Mouse (Mus musculus) spleen, adult 2 months (tissue): Measurements from ENCODE around the gene Tm9sf3. TPM values are rescaled to one million over a fixed set of nuclear protein-coding genes. Genes with fewer than 3 reads are reported as not detected.

Source experiments
- DNase-seq, 2 experiments: peaks; one replicate each; pipeline versions ENCODE4 v3.0.0 to v3.0.0-alpha.2; 2012 to 2021; ENCODE audit warnings: low spot score in 2 of 2, low read depth in 1 of 2
- H3K27ac ChIP-seq: fragments of 200-500 bp; 2 replicates; pipeline ENCODE4 v1.5.1; 2012; ENCODE audit warnings: low read length, inconsistent platforms; ENCODE audit not compliant: insufficient read depth
- H3K27me3 ChIP-seq: fragments of 200-500 bp; 2 replicates; pipeline ENCODE4 v1.6.1; 2012; ENCODE audit warnings: mild to moderate bottlenecking, moderate library complexity, low read length, inconsistent platforms; ENCODE audit not compliant: control insufficient read depth, insufficient read depth
- H3K36me3 ChIP-seq: fragments of 200-500 bp; 2 replicates; pipeline ENCODE4 v1.6.1; 2012; ENCODE audit warnings: mild to moderate bottlenecking, low read length, inconsistent platforms; ENCODE audit not compliant: control insufficient read depth, insufficient read depth
- H3K4me1 ChIP-seq: fragments of 200-500 bp; 2 replicates; pipeline ENCODE4 v1.6.1; 2011; ENCODE audit warnings: inconsistent platforms; ENCODE audit not compliant: control insufficient read depth, insufficient read depth, insufficient read length
- H3K4me3 ChIP-seq: fragments of 200-500 bp; 2 replicates; pipeline ENCODE4 v1.5.1; 2011; ENCODE audit warnings: mild to moderate bottlenecking, inconsistent platforms; ENCODE audit not compliant: insufficient read depth, insufficient read length; ENCODE audit errors: extremely low read depth
- CTCF ChIP-seq: fragments of 200-500 bp; IDR thresholded peaks from 2 replicates; pipeline ENCODE4 v1.5.1; 2011; ENCODE audit warnings: mild to moderate bottlenecking, inconsistent platforms; ENCODE audit not compliant: insufficient read depth, insufficient read length, insufficient replicate concordance; ENCODE audit errors: extremely low read depth
- POLR2A ChIP-seq: fragments of 200-500 bp; IDR thresholded peaks from 2 replicates; pipeline ENCODE4 v1.6.1; 2011; ENCODE audit warnings: low read depth, low read length, inconsistent platforms
- WGBS: fragments of 180-500 bp; shearing (Covaris S2); methylation state at CpG from one replicate; pipeline ENCODE4 v1.1.7; 2018; 5-methylcytosine and 5-hydroxymethylcytosine counted together
- polyA plus RNA-seq: library from polyadenylated mRNA; depleted of rRNA; stranded (reverse); fragments of >200 nt; gene quantifications from 2 replicates; pipeline ENCODE4 v1.2.3, GENCODE M21; 2012; rRNA removed

Gene Tm9sf3
- polyA plus RNA-seq, 1 experiment, result 23.8 TPM

DNA sequence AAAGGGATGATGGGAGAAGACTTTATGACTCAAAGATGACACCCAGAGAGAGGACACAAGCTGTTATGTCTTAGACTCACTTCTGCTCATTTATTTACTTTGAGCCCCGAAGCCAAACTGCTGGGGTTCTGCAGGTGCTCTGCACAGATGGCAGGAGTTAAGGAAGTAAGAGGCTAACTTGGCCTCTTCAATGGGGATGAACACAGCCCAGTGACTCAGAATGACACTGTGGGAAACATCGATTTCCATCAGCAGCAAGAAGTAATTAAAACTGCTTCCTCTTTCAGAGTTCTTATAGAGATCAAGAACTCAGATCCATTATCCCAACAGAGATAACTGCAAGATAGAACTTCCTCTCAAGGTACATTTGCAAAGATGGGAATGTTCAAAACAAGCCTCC is 86.9 kb downstream of the Tm9sf3 start:
- Histone ChIP-seq H3K27me3 (no peaks in the 10 kb centered on the region), H3K4me3 (no peak overlapping the region), H3K27ac (no peak overlapping the region), H3K36me3 (no peaks in the 10 kb centered on the region), H3K4me1 (no peaks in the 10 kb centered on the region)
- no peak for TF ChIP-seq CTCF
- TF ChIP-seq POLR2A, result no peak
- WGBS, result 20% methylated on average over 2 of the region's 2 CpGs
- no peak for DNase-seq

DNA sequence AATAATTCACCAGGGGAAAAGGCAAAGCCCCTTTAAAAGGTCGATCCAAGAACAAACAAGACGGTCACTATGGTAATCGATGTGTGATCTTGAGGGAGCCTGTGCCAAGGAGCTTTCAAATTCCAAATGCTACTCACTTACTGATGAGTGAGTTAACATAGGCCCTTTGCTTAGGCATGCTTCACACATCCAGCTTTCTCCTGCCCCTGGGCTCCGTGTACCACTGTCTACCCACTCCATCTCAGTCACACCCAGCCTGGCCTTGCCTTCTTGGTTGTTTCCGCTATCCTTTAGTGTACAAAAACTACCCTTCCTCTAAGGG is 97.9 kb downstream of the Tm9sf3 start:
- Histone ChIP-seq H3K27ac (no peak overlapping the region), H3K27me3 (no peaks in the 10 kb centered on the region), H3K4me3 (no peak overlapping the region), H3K4me1 (no peaks in the 10 kb centered on the region), H3K36me3 (no peaks in the 10 kb centered on the region)
- no peak for DNase-seq
- 86% methylated on average over 5 of the region's 5 CpGs for WGBS
- TF ChIP-seq POLR2A (no peak), CTCF (no peak)

DNA sequence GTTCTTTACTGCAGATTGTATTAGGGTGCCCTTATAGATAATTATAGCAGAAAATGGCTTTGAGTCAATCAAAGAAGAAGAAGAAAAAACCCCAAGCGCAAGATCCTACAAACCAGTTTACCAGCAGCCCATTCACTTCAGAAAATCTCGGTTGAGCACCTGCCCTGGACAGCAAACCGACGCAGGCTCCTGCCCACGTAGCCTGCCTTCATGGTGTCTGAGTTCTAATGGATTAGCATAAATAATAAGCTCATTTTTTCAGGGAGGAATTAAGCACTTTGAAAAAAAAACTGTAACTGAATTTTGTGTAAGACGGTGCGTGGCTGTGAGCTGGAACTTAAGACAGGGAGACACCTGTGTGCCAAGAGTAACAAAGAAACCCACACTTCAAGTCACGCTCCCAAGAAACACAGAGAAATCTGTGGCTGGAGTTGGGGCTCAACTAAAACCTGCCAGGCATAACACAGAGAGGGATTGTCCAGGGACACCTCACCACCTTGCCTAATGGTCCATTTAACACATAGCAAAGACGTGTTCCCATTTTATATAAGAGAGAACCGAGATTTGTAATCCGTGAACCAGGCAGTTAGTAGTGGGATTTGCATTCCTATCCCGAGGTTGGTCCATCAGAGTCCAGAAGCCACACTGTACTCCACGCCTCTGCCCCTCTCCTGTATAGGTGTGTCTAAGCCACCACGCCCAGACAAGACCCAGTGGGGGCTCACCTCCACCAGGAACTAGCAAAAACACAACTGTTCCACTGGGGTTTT is 98.5 kb downstream of the Tm9sf3 start:
- TF ChIP-seq POLR2A, result no peak
- no peak for TF ChIP-seq CTCF
- WGBS, result 88% methylated on average over 14 of the region's 14 CpGs
- DNase-seq, result no peak

DNA sequence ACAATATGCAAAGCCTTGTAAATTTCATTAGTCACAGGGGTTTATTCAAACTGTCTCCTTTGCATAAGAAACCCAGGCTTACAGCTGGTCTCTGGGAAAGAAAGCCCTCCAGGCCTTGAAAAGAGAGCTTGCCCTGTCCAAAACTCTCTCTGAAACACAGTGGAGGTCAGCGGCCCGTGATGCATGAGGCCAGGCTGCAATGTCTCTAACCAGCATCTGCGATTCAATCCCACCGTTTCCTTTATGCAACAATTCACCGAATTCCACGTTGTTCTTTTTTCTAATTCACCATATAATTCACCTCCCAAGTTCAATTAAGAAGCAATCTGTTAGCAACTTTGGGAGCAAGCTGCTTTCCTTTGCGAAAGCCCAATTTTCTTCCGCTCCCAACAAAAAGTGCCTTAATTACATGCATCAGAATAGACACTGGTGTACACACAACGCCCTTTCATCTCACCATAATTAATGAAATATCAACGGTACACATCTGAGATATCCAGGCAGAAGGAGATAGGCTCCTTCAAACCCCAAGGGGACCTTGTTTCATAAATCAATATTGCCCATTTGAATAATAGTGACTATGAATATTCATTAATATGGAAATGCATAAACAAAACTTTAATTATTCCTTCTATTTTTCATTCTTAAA is 99.2 kb downstream of the Tm9sf3 start:
- DNase-seq, result no peak
- Histone ChIP-seq H3K27me3 (no peaks in the 10 kb centered on the region), H3K36me3 (no peaks in the 10 kb centered on the region), H3K4me3 (no peak overlapping the region), H3K4me1 (no peaks in the 10 kb centered on the region), H3K27ac (no peak overlapping the region)
- TF ChIP-seq CTCF (no peak), POLR2A (no peak)
- WGBS, result 83% methylated on average over 10 of the region's 10 CpGs

More for the DNA sequence above, 98.5 kb downstream of the Tm9sf3 start:
- Histone ChIP-seq H3K4me3 (no peak overlapping the region), H3K27ac (no peak overlapping the region), H3K27me3 (no peaks in the 10 kb centered on the region), H3K4me1 (no peaks in the 10 kb centered on the region), H3K36me3 (no peaks in the 10 kb centered on the region)

Other genes with a start within 250 kb of the Tm9sf3 start
- 0.43 and 0.89 TPM in 2 replicates for gene Dntt, start 234.7 kb downstream of the Tm9sf3 start, polyA plus RNA-seq
- gene Opalin, start 186.9 kb downstream of the Tm9sf3 start, polyA plus RNA-seq, result not detected in 2 replicates
- gene Tll2, start 57.2 kb downstream of the Tm9sf3 start, polyA plus RNA-seq, result 0.02 TPM in 1 of 2 replicates, not detected in the other
- 40.7 and 45.8 TPM in 2 replicates for gene Pik3ap1, start 121.1 kb upstream of the Tm9sf3 start, polyA plus RNA-seq
- 2.4 TPM in 2 replicates for gene Lcor, start 218.6 kb upstream of the Tm9sf3 start, polyA plus RNA-seq